Mouse (Mus musculus) regulatory T cell (primary cell): ENCODE measurements around the gene F13b.

Experiments
- in situ Hi-C: fragments of 300-600 bp; cut with MboI, MseI; formaldehyde crosslinking; loops from one replicate; pipeline ENCODE4 v1.15.1; 2025; ENCODE audit warnings: high pct_unique_total_duplicates

F13b gene

DNA sequence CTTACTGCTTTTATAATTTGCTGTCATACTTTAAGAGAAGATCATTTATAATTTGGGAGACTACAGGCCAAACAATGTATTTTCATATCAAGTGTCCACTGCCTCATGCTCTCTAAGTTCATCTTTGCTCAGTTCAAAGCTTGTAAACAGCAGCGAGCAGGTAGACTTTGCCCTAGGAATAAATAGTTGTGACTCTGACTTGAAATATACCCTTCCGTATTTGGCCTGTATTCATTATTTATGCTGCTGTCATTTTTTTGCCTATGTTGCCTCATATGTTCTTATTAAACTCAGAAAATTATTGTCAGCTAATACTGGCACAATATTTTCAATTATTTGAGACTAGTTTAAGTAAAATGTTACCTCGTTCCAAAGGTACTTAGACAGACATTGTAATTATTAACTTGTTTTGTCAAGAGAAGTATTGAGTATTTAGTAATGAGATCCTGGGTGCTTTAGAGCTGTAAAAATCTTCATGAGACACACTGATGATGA lies at the start of gene F13b:
F13b (plus strand) TSS at position 445 of the 495 bp plus-strand sequence.
- in situ Hi-C loops: no loop called here

GRCm38 (mm10) chr1:139454340-139455225 lies 46.9 kb upstream of the F13b start, which contains the start of gene Aspm:
Gene Aspm (plus strand): TSS chr1:139454772.
- in situ Hi-C loops: no loop called here

DNA sequence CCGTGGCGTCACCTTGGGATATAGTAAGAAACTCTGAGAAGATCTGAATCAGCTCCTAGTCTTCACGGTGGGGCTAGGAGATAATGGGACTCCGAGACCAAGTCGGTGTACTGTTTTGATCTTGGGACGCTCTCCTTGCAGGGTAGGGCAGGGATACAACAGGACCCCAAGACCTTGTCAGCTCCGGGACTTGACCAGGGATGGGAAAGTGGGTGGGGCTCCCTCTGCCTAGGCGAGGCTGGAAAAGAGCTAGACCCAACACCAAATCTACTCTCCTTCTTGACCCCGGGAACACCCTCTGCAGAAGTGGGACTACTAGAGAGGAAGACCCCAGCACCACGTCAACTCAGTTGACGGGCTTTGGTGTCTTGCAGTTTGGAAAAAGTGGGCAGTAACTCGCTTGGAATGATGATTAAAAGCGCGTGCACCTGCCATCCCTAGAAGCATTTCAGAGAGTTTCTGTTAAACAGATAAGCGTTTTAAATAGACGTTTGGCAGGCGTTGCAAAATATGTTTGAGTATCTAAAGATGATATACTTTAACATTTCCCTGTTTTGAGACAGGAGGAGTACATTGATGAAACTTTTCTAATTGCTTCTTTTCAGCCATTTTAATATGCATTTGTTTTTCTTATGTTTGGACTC lies 46.2 kb upstream of the F13b start:
- in situ Hi-C loops: no loop called here

GRCm38 (mm10) chr1:139460807-139461206 lies 40.7 kb upstream of the F13b start:
- in situ Hi-C loops: no loop called here

GRCm38 (mm10) chr1:139465936-139466335 lies 35.6 kb upstream of the F13b start:
- in situ Hi-C loops: no loop called here

- in situ Hi-C loops: no loop called here
These were observed 22.6 kb upstream of the F13b start for GRCm38 (mm10) chr1:139478898-139479297.

DNA sequence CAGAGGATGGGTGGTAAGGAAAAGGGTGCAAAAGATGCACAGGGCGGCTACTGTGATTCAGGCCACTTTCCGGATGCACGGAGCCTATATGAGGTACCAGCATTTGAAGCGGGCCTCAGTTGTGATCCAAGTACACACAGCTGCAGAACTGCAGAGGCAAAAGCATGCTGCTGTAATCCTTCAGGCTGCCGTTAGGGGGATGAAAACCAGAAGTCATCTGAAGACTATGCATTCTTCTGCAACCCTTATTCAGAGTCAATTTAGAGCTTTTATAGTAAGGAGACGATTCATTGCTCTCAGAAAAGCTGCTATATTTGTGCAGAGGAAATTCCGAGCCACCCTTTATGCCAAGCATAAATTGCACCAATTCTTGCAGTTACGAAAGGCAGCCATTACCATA lies 21.3 kb upstream of the F13b start:
- in situ Hi-C loops: no loop called here

DNA sequence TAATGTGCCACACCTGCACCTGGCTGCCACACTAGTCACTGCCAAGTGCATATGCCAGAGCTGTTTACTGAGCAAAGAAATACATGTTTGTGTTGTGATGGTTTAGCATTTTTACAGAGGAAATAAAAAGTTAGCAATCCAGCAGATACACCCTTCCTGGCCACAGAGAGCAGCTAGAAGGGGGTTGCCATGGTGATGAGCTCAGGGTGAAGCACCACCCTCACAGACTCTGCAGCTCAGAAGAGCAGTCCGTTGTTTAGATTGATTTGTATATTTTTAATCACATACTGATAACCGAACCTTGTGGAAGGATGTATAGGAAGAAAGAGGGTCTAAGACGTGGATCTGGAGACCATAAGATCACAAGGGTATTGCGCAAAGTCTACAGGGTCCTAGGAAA lies 20.4 kb upstream of the F13b start:
- in situ Hi-C loops: no loop called here

GRCm38 (mm10) chr1:139494630-139495029 lies 6.9 kb upstream of the F13b start:
- in situ Hi-C loops: no loop called here

DNA sequence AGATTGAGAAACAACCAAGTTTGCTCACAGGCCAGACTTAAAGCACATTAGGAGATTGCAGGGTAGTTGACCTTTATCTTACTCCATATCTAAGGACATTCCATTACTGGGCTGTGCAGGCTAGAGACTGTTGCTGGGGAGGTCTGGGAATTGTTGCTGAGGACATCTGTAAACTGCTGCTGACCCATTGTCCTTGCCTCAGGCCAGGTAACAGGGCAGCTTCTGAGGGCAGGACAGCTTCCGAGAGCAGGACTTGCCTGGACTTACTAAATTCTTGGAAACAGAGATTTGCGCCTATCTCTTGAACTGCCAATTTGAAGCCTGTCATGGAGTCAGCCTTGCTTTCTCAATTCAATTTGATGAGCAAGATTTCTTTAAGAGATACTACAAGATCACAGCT lies 6.1 kb upstream of the F13b start:
- in situ Hi-C loops: no loop called here

DNA sequence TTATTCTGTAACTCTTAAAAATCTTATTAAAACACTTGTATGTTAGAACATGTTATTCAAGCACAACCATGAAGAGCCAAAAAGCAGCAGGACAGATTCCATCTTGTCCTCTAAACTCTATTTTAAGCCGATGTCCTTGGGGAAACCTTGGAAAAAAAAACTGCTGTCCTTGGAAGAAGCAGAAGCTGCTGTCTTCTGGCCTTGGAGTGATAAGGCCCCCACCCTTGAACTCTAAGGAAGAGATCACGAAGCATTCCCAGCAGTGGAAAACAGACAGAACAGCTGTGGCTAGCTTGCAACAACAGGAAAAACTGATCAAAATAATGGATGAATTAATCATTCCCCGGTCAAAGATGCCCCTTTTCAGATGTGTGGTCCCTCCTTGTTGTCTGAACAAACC lies 5.3 kb upstream of the F13b start:
- in situ Hi-C loops: no loop called here

DNA sequence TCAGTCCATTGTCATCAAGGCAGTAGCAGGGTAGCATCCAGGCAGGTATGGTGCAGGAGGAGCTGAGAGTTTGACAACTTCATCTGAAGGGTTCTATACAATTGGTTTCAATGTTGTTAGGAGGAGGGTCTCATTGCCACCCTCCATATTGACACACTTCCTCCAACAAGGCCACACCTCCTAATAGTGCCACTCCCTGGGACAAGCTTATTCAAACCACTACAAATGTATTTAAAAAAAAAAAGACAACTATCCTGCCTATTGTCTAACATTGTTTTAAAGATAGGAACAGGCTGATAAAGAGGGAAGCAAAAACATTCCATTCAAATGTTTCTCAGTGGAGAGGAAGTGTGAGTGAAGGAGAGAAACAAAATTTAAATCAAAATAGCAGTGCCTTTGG lies 1.8 kb upstream of the F13b start:
- in situ Hi-C loops: no loop called here

GRCm38 (mm10) chr1:139514556-139514955 lies 13.1 kb downstream of the F13b start:
- in situ Hi-C loops: loop anchor here (10.0 kb wide), 1 partner anchor 480 kb away; no protein-coding TSS in a partner anchor

DNA sequence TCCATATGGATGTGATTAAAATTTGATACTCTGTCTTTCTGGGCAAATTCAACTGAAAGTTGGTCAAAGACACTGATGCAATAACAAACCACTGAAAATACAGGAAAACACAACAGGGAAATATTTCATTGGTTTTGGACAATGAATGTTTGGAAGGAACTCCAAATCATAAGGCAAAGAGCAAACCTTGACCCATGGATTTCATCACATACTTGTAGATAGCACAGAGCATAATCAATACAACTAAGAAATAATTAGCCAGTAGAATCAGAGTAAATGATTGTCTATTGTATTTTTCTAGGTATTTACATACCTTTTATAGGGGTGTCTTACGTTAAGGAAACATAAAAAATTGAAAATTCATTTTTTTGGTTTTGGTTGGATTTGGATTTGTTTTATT lies 47.0 kb downstream of the F13b start:
- in situ Hi-C loops: no loop called here

DNA sequence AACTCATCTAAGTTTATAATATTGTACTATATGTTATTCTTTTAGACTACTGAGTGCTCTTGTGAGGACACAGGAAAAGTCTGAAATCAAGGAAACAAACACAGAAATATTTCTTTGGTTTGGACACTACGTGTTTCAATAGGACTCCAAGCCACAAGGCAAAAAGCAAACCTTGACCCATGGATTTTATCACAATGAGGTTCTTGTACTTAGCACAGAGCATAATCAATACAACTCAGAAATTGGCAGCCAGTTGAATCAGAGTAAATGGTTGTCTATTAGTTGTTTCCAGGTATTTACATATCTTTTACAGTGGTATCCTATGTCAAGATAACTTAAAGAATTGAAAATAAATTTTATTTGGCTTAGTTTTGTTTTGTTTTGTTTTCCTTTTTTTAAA lies 49.8 kb downstream of the F13b start:
- in situ Hi-C loops: no loop called here

DNA sequence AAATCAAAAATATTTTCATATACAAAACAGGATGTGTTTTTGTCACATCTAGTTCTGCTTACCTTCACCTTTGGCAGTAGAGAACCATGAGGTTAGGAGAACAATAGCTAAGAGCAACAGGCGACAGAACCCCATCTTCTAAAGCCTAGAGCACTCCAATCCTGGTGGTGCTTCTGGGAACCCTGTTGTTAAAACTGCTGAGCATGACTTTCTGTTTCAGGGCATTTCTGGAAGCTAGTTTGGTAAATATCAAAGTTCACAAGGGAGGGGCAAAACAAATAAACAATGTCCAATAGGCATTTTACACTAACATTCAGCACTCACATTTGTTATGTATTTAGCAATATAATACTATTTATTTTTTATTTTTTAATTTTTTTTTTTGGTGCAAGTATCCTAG lies 58.5 kb downstream of the F13b start, which contains the start of gene Cfhr1:
Cfhr1 (minus strand) TSS at position 249 of the 400 bp plus-strand sequence.
- in situ Hi-C loops: no loop called here
